Mouse (Mus musculus) kidney, adult 2 months (tissue): ENCODE results near the gene Polr1d. TPM values are rescaled to one million over a fixed set of nuclear protein-coding genes. Genes with fewer than 3 reads are reported as not detected.

Experiments
- DNase-seq: peaks from one replicate; pipeline ENCODE4 v3.0.0; 2021
- H3K27ac ChIP-seq: fragments of 200-500 bp; 2 replicates; pipeline ENCODE4 v1.5.1; 2012; ENCODE audit warnings: low read depth, low read length, control low read depth, inconsistent platforms; ENCODE audit not compliant: insufficient read depth
- H3K27me3 ChIP-seq: fragments of 200-500 bp; replicated peaks from 2 replicates; pipeline ENCODE4 v1.6.1; 2012; ENCODE audit warnings: mild to moderate bottlenecking, moderate library complexity, low read length, inconsistent platforms; ENCODE audit not compliant: control insufficient read depth, insufficient read depth
- H3K36me3 ChIP-seq: fragments of 200-500 bp; 2 replicates; pipeline ENCODE4 v1.6.1; 2012; ENCODE audit warnings: mild to moderate bottlenecking, moderate library complexity, low read length, inconsistent platforms; ENCODE audit not compliant: control insufficient read depth, insufficient read depth
- H3K4me1 ChIP-seq: fragments of 200-500 bp; 2 replicates; pipeline ENCODE4 v1.6.1; 2011; ENCODE audit warnings: low read length; ENCODE audit not compliant: control insufficient read depth, insufficient read depth
- H3K4me3 ChIP-seq: fragments of 200-500 bp; 2 replicates; pipeline ENCODE4 v1.5.1; 2011; ENCODE audit warnings: mild to moderate bottlenecking, low read depth, low read length, control low read depth; ENCODE audit not compliant: insufficient read depth
- CTCF ChIP-seq: fragments of 200-500 bp; conservative IDR thresholded peaks from 2 replicates; pipeline ENCODE4 v1.5.1; 2011; ENCODE audit warnings: low read depth, mild to moderate bottlenecking, control low read depth, low read length, moderate library complexity, mixed read lengths; ENCODE audit not compliant: insufficient read depth, insufficient read length
- POLR2A ChIP-seq: fragments of 200-500 bp; IDR thresholded peaks from one replicate; pipeline ENCODE4 v1.6.1; 2011; ENCODE audit warnings: low read depth, low read length, control low read depth
- WGBS: fragments of 180-500 bp; shearing (Covaris S2); methylation state at CpG from one replicate; pipeline ENCODE4 v1.1.7; 2018; 5-methylcytosine and 5-hydroxymethylcytosine counted together
- polyA plus RNA-seq: library from polyadenylated mRNA; depleted of rRNA; stranded (reverse); fragments of >200 nt; gene quantifications from 2 replicates; pipeline ENCODE4 v1.2.3, GENCODE M21; 2012

The Polr1d gene
- polyA plus RNA-seq, 1 experiment: 55.9 TPM

- H3K36me3 ChIP-seq: no peaks in the 10 kb centered on the region
- peak overlapping the region; percentile 17; the same call in 1 of the 2 replicates for H3K4me3 ChIP-seq
- WGBS: 32% methylated on average over 13 of the region's 13 CpGs
- TF ChIP-seq POLR2A: no peak
- no peak for TF ChIP-seq CTCF
- H3K27ac ChIP-seq: peak overlapping the region; percentile 32
- no peaks in the 10 kb centered on the region for H3K27me3 ChIP-seq
- DNase-seq: peak; percentile 43
- H3K4me1 ChIP-seq: peaks cover 17% of the 10 kb centered on the region
Measured at GRCm38 (mm10) chr5:147050816-147051499, 25.9 kb upstream of the Polr1d start.

GRCm38 (mm10) chr5:147051500-147052308, 25.1 kb upstream of the Polr1d start:
- peak overlapping the region; percentile 32 for H3K27ac ChIP-seq
- peaks cover 17% of the 10 kb centered on the region for H3K4me1 ChIP-seq
- DNase-seq: no peak
- no peaks in the 10 kb centered on the region for H3K36me3 ChIP-seq
- H3K27me3 ChIP-seq: no peaks in the 10 kb centered on the region
- 43% methylated on average over 29 of the region's 29 CpGs for WGBS
- TF ChIP-seq CTCF (no peak), POLR2A (no peak)
- H3K4me3 ChIP-seq: no peak overlapping the region

- H3K27ac ChIP-seq: no peak overlapping the region
Measured at GRCm38 (mm10) chr5:147052309-147052558, 24.6 kb upstream of the Polr1d start.

GRCm38 (mm10) chr5:147053071-147053470, 23.8 kb upstream of the Polr1d start:
- no peak overlapping the region for H3K27ac ChIP-seq
- H3K4me1 ChIP-seq: peaks cover 17% of the 10 kb centered on the region

More at GRCm38 (mm10) chr5:147052309-147052558, 24.6 kb upstream of the Polr1d start:
- no peak for DNase-seq
- no peaks in the 10 kb centered on the region for H3K27me3 ChIP-seq
- peaks cover 17% of the 10 kb centered on the region for H3K4me1 ChIP-seq
- no peak overlapping the region for H3K4me3 ChIP-seq
- WGBS: 73% methylated on average over 4 of the region's 4 CpGs
- no peak for TF ChIP-seq CTCF
- no peak for TF ChIP-seq POLR2A
- H3K36me3 ChIP-seq: no peaks in the 10 kb centered on the region

GRCm38 (mm10) chr5:147053481-147053880, 23.4 kb upstream of the Polr1d start:
- no peak for TF ChIP-seq POLR2A
- no peak for TF ChIP-seq CTCF
- 88% methylated on average over 3 of the region's 3 CpGs for WGBS
- DNase-seq: no peak
- H3K4me1 ChIP-seq: peaks cover 17% of the 10 kb centered on the region
- no peak overlapping the region for H3K27ac ChIP-seq
- H3K36me3 ChIP-seq: no peaks in the 10 kb centered on the region
- no peak overlapping the region for H3K4me3 ChIP-seq
- H3K27me3 ChIP-seq: no peaks in the 10 kb centered on the region

More at GRCm38 (mm10) chr5:147053071-147053470, 23.8 kb upstream of the Polr1d start:
- no peaks in the 10 kb centered on the region for H3K27me3 ChIP-seq
- no peak for DNase-seq
- TF ChIP-seq CTCF (no peak), POLR2A (no peak)
- 87% methylated on average over 6 of the region's 6 CpGs for WGBS
- no peak overlapping the region for H3K4me3 ChIP-seq
- H3K36me3 ChIP-seq: no peaks in the 10 kb centered on the region

GRCm38 (mm10) chr5:147054328-147054727, 22.5 kb upstream of the Polr1d start:
- no peak for TF ChIP-seq POLR2A
- TF ChIP-seq CTCF: no peak
- Histone ChIP-seq H3K4me3 (no peak overlapping the region), H3K4me1 (peaks cover 17% of the 10 kb centered on the region), H3K36me3 (no peaks in the 10 kb centered on the region), H3K27me3 (no peaks in the 10 kb centered on the region), H3K27ac (no peak overlapping the region)
- WGBS: 83% methylated on average over 6 of the region's 6 CpGs
- no peak for DNase-seq

GRCm38 (mm10) chr5:147054747-147055270, 22.0 kb upstream of the Polr1d start:
- no peak for DNase-seq
- no peaks in the 10 kb centered on the region for H3K36me3 ChIP-seq
- no peaks in the 10 kb centered on the region for H3K27me3 ChIP-seq
- 84% methylated on average over 2 of the region's 2 CpGs for WGBS
- H3K4me3 ChIP-seq: no peak overlapping the region
- H3K27ac ChIP-seq: no peak overlapping the region
- no peak for TF ChIP-seq CTCF
- no peak for TF ChIP-seq POLR2A
- H3K4me1 ChIP-seq: peaks cover 17% of the 10 kb centered on the region
